ENCODE assay signal across 1 mouse cellular context in the genomic region with DNA sequence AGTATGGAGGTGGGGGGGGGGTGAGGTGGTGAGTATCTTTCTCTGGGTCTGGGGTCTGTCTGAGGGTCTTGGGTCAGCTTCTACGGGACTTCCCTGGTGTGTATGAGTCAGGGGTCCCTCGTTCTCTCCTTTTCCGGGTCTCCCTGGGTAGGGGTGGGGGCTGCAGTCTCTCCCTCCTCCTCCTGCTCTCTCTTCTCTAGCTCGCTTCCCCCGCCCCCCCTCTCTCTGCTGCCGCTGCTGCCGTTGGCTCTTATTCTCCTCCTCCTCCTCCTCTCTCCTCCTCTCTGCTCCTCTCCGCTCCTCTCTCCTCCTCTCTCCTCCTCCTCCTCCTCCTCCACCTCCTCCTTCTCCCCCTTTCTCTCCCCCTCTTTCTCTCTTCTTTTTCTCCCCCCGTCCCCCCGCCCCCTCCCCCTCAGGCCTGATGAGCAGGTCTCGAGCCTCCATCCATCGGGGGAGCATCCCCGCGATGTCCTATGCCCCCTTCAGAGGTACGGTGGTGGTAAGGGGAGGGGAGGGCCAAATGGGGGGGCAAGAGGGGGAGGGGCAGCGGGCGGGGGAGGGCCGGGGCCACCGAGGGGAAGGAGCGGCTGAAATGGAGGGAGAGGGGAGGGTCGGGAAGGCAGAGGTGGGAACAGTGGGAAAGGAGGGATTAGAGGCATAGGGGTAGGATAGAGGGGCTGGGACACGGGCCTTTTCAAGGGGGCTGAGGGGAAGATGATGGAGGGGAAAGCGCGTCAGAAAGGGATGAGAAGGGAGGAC.
TF ChIP-seq lines count a peak whose summit lies in the region.

A gene (plus strand): TSS at position 223 of the 759 bp plus-strand sequence.

TF ChIP-seq in MEL, 35 proteins besides CTCF, POLR2A, EP300 and RAD21 (continued from another document):
- TF ChIP-seq ELF1 (IDR thresholded peaks at IDR 0.05; ENCODE audit: low read depth, low read length) (0 out of 2 replicates have a peak, but pooled peaks have one; percentile 11), JUND (IDR thresholded peaks at IDR 0.05; ENCODE audit: low read depth, low read length) (no peak), E2F4 (IDR thresholded peaks at IDR 0.05; ENCODE audit: borderline replicate concordance, low read depth, low read length) (no peak), TCF12 (IDR thresholded peaks at IDR 0.05; ENCODE audit: low read depth, low read length) (peak; percentile 35), NELFE (IDR thresholded peaks at IDR 0.05; ENCODE audit: low read depth, low read length) (no peak), SMC3 (IDR thresholded peaks at IDR 0.05; ENCODE audit: low read depth, low read length) (no peak), ZMIZ1 (IDR thresholded peaks at IDR 0.05; ENCODE audit: low read depth, low read length) (no peak), GATA1 (IDR thresholded peaks at IDR 0.05; ENCODE audit: low read depth, low read length) (no peak), POLR2AphosphoS2 (IDR thresholded peaks at IDR 0.05; ENCODE audit: low read length) (no peak), MYC (IDR thresholded peaks at IDR 0.05; ENCODE audit: low read depth, low read length) (no peak), SIN3A (IDR thresholded peaks at IDR 0.05; ENCODE audit: low read length) (peak; percentile 40; the same call in 1 of the 2 replicates)
